Mouse (Mus musculus): ENCODE data around the gene Adamtsl2. TPM values are rescaled to one million over a fixed set of nuclear protein-coding genes. Genes with fewer than 3 reads are reported as not detected.

Adamtsl2 gene
- total RNA-seq, 1 experiment from 2014 or later = not detected

DNA sequence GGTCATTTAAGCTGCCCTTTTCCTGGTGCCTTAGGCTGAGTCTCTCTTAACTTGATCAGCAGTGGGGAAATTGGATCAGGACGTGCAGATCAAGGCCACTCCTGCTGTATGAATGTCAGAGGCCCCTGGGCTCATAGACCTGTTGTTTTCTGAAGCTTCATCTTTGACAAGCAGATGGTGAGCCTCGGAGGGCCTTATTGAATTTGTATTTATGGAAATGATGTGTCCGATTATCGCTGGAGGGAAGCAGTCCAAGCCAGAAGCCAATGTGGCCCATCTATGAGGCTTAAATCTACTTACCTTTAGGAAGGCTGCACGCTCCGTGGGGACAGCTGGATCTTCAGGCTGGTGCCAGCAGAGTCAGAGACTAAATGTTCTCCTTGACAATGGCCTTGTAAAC is 77.4 kb downstream of the Adamtsl2 start:
- ATAC-seq (replicated peaks; ENCODE audit: low read depth, poor library complexity, severe bottlenecking) = no peak

Other genes with a start within 250 kb of the Adamtsl2 start
- gene Abo, start 214.4 kb upstream of the Adamtsl2 start, total RNA-seq (2017) = not detected in 2 replicates
- 55.1 and 68.0 TPM in 2 replicates for gene Surf6, start 176.5 kb upstream of the Adamtsl2 start, total RNA-seq (2017)
- 17.0 and 22.5 TPM in 2 replicates for gene Med22, start 168.7 kb upstream of the Adamtsl2 start, total RNA-seq (2017)
- 2,462 and 2,597 TPM in 2 replicates for gene Rpl7a, start 168.6 kb upstream of the Adamtsl2 start, total RNA-seq (2017)
- 85.6 and 92.0 TPM in 2 replicates for gene Surf2, start 163.0 kb upstream of the Adamtsl2 start, total RNA-seq (2017)
- 37.1 and 43.2 TPM in 2 replicates for gene Surf1, start 162.8 kb upstream of the Adamtsl2 start, total RNA-seq (2017)
- gene Surf4, start 145.5 kb upstream of the Adamtsl2 start, total RNA-seq (2017) = 50.3 and 51.5 TPM in 2 replicates
- 0.23 TPM in 1 of 2 replicates, not detected in the other for gene Stkld1, start 145.3 kb upstream of the Adamtsl2 start, total RNA-seq (2017)
- 94.5 and 117 TPM in 2 replicates for gene Rexo4, start 115.0 kb upstream of the Adamtsl2 start, total RNA-seq (2017)
- not detected in 2 replicates for gene Adamts13, start 106.0 kb upstream of the Adamtsl2 start, total RNA-seq (2017)
- gene Cacfd1, start 69.5 kb upstream of the Adamtsl2 start, total RNA-seq (2017) = 5.9 and 8.3 TPM in 2 replicates
- gene Slc2a6, start 51.4 kb upstream of the Adamtsl2 start, total RNA-seq (2017) = 2.5 and 5.7 TPM in 2 replicates
- not detected in 2 replicates for gene Mymk, start 7.2 kb upstream of the Adamtsl2 start, total RNA-seq (2017)
- gene Fam163b, start 63.1 kb downstream of the Adamtsl2 start, total RNA-seq (2017) = not detected in 2 replicates
- gene Dbh, start 85.9 kb downstream of the Adamtsl2 start, total RNA-seq (2017) = not detected in 2 replicates
- gene Sardh, start 169.0 kb downstream of the Adamtsl2 start, total RNA-seq (2017) = 1.1 and 4.2 TPM in 2 replicates